Mouse (Mus musculus) heart, embryonic 12.5 days (tissue): ENCODE measurements around the gene Gm8369. TPM values are rescaled to one million over a fixed set of nuclear protein-coding genes. Genes with fewer than 3 reads are reported as not detected.
"Not testable (repeated sequence)": the region's sequence is repeated elsewhere in the genome, so short reads cannot be mapped to it uniquely, and the experiment has no call there.

Experiments
- ATAC-seq: fragments of 200-750 bp; cut with Nextera tagmentation; 2 replicates; pipeline ENCODE4 v1.8.0; 2017; ENCODE audit warnings: moderate TSS enrichment, moderate library complexity; ENCODE audit not compliant: insufficient number of reproducible peaks, low FRiP score
- H3K27ac ChIP-seq: fragments of 300-500 bp; sonication (generic); 2 replicates; pipeline ENCODE4 v1.5.1; 2016; ENCODE audit warnings: mild to moderate bottlenecking, moderate library complexity; ENCODE audit not compliant: poor library complexity, severe bottlenecking
- H3K27me3 ChIP-seq: fragments of 300-500 bp; sonication (generic); replicated peaks from 2 replicates; pipeline ENCODE4 v1.6.1; 2016; ENCODE audit warnings: mild to moderate bottlenecking, moderate library complexity
- H3K36me3 ChIP-seq: fragments of 300-500 bp; sonication (generic); 2 replicates; pipeline ENCODE4 v1.6.1; 2016; ENCODE audit warnings: mild to moderate bottlenecking, moderate library complexity
- H3K4me1 ChIP-seq: fragments of 300-500 bp; sonication (generic); replicated peaks from 2 replicates; pipeline ENCODE4 v1.6.1; 2016; ENCODE audit warnings: mild to moderate bottlenecking
- H3K4me2 ChIP-seq: fragments of 300-500 bp; sonication (generic); 2 replicates; pipeline ENCODE4 v1.6.1; 2016; ENCODE audit warnings: mild to moderate bottlenecking, moderate library complexity
- H3K4me3 ChIP-seq: fragments of 300-500 bp; sonication (generic); 2 replicates; pipeline ENCODE4 v1.5.1; 2016; ENCODE audit warnings: mild to moderate bottlenecking
- H3K9ac ChIP-seq: fragments of 300-500 bp; sonication (generic); 2 replicates; pipeline ENCODE4 v1.6.1; 2016; ENCODE audit warnings: mild to moderate bottlenecking, moderate library complexity
- H3K9me3 ChIP-seq: fragments of 300-500 bp; sonication (generic); replicated peaks from 2 replicates; pipeline ENCODE4 v1.6.1; 2016; ENCODE audit warnings: mild to moderate bottlenecking, moderate library complexity
- WGBS: fragments of 180-500 bp; shearing (Covaris S2); methylation state at CpG from one replicate; pipeline ENCODE4 v1.1.7; 2016; 5-methylcytosine and 5-hydroxymethylcytosine counted together
- polyA plus RNA-seq: library from polyadenylated mRNA; unstranded; fragments of >200 nt; fragmentation: Nextera tagmentation; extraction: Ambion mirVana; gene quantifications from 2 replicates; pipeline ENCODE4 v1.2.1, GENCODE M21; 2016

The Gm8369 gene
- polyA plus RNA-seq: not detected in 2 replicates

DNA sequence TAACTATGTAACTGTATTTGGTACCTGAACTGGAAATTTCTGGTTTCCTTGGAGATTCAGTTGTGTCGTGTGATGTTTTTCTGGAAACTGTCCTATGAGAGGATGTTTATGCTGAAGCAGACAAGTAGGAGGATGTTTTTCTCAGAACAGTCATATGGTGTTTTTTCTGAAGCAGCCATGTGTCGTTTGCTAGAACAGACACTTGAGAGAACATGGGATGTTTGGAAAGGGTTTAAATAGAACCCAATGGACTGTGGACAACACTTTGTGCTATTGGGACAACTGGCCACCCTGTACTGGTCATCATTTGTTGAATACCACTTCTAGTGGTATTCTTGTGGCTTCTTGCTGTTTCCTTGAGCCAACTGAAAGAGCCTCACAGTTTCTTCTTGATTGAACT lies at the start of gene Gm8369:
TSS of gene Gm8369 (plus strand) at position 193 of the 400 bp plus-strand sequence.
- Histone ChIP-seq H3K27me3 (no peaks in the 10 kb centered on the region), H3K4me1 (no peaks in the 10 kb centered on the region), H3K9me3 (no peaks in the 10 kb centered on the region), H3K4me3 (no peak within 1 kb of the TSS), H3K9ac (no peak within 1 kb of the TSS), H3K27ac (no peak within 1 kb of the TSS), H3K4me2 (no peak within 1 kb of the TSS), H3K36me3 (no peaks in the 10 kb centered on the region)
- ATAC-seq: no peak
- WGBS: 61% methylated on average over 2 of the region's 2 CpGs

DNA sequence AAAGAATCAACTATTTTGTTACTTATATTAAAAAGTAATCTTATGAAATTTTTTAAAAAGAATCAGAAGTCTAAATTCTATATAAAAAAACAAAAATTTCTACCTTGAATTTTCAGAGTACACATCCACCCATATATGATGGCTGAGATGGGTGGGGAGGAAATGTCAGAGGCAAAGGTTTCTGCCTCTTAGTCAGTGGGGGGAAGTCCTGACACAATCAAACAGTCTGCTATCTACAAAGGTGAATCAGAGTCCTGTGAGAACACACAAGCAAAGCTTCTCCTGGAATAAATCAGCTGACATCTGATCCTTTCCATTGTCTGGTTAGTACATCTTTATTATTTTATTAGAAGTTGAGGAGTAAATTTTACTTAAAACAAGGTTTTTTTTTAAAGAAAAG lies 42.4 kb upstream of the Gm8369 start, which contains the start of gene Ms4a4b:
TSS of gene Ms4a4b (plus strand) at position 216 of the 400 bp plus-strand sequence.
- Histone ChIP-seq H3K27me3 (no peaks in the 10 kb centered on the region), H3K9me3 (no peaks in the 10 kb centered on the region)
- ATAC-seq: no peak

DNA sequence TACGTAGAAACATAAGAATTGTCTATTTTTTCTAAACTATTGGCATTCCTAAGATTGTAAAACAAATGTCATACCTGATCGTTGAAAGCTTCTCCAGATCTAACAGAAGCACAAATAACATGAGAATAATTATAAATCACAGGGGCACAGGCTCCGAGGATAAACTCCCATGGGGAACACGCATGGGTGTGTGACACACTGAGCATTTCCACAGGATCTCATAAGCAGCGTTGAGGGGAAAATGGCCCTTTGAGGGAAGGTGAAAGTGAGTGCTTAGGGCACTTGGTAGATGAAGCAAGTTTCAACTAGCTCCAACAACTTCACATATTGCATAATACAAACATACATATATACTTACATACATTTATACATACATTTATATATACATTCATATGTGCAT lies 41.8 kb upstream of the Gm8369 start:
- Histone ChIP-seq H3K4me2 (no peak overlapping the region), H3K27me3 (no peaks in the 10 kb centered on the region), H3K9ac (no peak overlapping the region), H3K9me3 (no peaks in the 10 kb centered on the region), H3K27ac (no peak overlapping the region), H3K36me3 (no peaks in the 10 kb centered on the region), H3K4me1 (no peaks in the 10 kb centered on the region), H3K4me3 (no peak overlapping the region)
- WGBS: 78% methylated on average over 5 of the region's 5 CpGs
- ATAC-seq: no peak

More for the DNA sequence above, 42.4 kb upstream of the Gm8369 start, which contains the start of gene Ms4a4b:
- Histone ChIP-seq H3K4me2 (no peak within 1 kb of the TSS), H3K27ac (no peak within 1 kb of the TSS), H3K4me3 (no peak within 1 kb of the TSS), H3K4me1 (no peaks in the 10 kb centered on the region), H3K36me3 (no peaks in the 10 kb centered on the region), H3K9ac (no peak within 1 kb of the TSS)

DNA sequence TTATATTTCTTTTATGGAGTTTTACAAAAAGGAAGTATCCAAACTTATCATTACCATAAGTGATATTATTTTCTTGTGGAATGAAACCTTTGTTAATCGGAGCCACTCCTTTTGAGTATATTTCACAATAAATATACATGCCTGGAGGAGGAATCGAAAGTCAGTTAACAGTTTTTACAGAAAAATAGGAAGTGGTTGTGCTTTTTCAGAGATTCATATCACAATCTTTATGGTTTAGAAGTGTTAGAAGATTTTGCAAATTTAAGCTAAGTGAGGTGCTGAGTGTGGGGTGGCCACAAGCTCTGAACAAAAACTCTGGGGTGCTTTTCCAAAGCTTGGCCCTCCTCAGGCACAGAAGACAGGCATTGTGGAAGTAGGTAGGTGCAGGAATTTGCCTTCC lies 38.5 kb upstream of the Gm8369 start:
- no peak overlapping the region for H3K4me3 ChIP-seq
- H3K36me3 ChIP-seq: no peaks in the 10 kb centered on the region
- H3K9ac ChIP-seq: no peak overlapping the region
- WGBS: 76% methylated on average over 2 of the region's 2 CpGs
- ATAC-seq: no peak
- no peaks in the 10 kb centered on the region for H3K27me3 ChIP-seq
- no peak overlapping the region for H3K4me2 ChIP-seq
- no peaks in the 10 kb centered on the region for H3K4me1 ChIP-seq
- no peak overlapping the region for H3K27ac ChIP-seq
- no peaks in the 10 kb centered on the region for H3K9me3 ChIP-seq

DNA sequence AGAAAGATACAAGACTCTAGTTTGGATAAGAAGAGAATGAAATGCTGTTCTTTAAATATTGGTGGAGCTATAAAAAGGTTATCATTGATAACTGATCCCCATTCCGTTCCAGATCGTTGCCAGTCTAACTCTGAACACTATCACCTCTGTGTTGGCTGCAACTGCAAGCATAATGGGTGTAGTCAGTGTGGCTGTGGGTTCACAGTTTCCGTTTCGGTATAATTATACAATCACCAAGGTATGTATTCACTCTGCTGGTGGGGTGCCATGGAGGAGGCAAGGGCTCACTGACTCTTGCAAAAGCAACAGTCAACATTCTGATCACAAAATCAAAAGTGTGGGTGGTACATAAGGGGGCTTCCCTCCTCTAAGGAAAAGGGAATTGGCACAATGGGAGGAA lies 26.7 kb upstream of the Gm8369 start:
- H3K27ac ChIP-seq, H3K9ac ChIP-seq, H3K4me3 ChIP-seq, H3K4me1 ChIP-seq, H3K4me2 ChIP-seq, H3K9me3 ChIP-seq, ATAC-seq, H3K36me3 ChIP-seq, H3K27me3 ChIP-seq: not testable (repeated sequence)
- WGBS: 77% methylated on average over 4 of the region's 4 CpGs

DNA sequence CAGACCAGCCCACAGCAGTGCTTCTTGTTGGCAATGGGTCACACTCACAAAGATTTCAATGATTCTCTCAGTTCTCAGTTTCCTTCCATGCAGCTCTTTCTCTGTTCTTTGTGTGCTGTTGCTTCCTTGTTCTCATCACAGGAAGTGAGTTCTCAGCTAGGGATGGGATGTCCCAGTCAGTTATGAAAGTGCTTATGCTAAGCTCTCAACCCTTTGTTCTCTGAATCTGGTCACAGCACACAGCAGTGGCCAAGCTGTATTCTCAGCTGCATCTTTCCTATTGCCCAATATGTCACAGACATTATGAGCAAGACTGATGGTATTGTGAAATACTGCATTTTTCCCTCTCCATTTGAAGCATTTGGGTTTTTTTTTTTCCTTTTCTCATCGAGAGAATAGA lies 20.9 kb upstream of the Gm8369 start:
- H3K27ac ChIP-seq, H3K4me2 ChIP-seq, ATAC-seq, H3K27me3 ChIP-seq, H3K36me3 ChIP-seq, H3K9ac ChIP-seq, H3K9me3 ChIP-seq, H3K4me3 ChIP-seq, H3K4me1 ChIP-seq: not testable (repeated sequence)
- 33% methylated on average over 1 of the region's 1 CpGs for WGBS

- no peak for ATAC-seq
- H3K27ac ChIP-seq: no peak overlapping the region
- no peaks in the 10 kb centered on the region for H3K4me1 ChIP-seq
- no peaks in the 10 kb centered on the region for H3K9me3 ChIP-seq
- H3K27me3 ChIP-seq: no peaks in the 10 kb centered on the region
- no peak overlapping the region for H3K4me3 ChIP-seq
- 67% methylated on average over 5 of the region's 5 CpGs for WGBS
- no peak overlapping the region for H3K9ac ChIP-seq
- no peak overlapping the region for H3K4me2 ChIP-seq
- H3K36me3 ChIP-seq: no peaks in the 10 kb centered on the region
Observed at GRCm38 (mm10) chr19:11466471-11466870, 19.3 kb upstream of the Gm8369 start.

- H3K4me2 ChIP-seq, H3K4me3 ChIP-seq, H3K27me3 ChIP-seq, ATAC-seq, H3K9ac ChIP-seq, H3K27ac ChIP-seq, H3K9me3 ChIP-seq, H3K4me1 ChIP-seq, H3K36me3 ChIP-seq: not testable (repeated sequence)
- 45% methylated on average over 1 of the region's 1 CpGs for whole genome bisulfite sequencing
Observed at GRCm38 (mm10) chr19:11468361-11468760, 17.4 kb upstream of the Gm8369 start.

- ATAC-seq, H3K36me3 ChIP-seq, H3K4me1 ChIP-seq, H3K4me2 ChIP-seq, H3K4me3 ChIP-seq, H3K9me3 ChIP-seq, H3K27me3 ChIP-seq, H3K9ac ChIP-seq, H3K27ac ChIP-seq: not testable (repeated sequence)
- whole genome bisulfite sequencing: 73% methylated on average over 4 of the region's 4 CpGs
Observed at GRCm38 (mm10) chr19:11469215-11469614, 16.5 kb upstream of the Gm8369 start, which contains the start of gene Ms4a6c. Ms4a6c (plus strand) TSS chr19:11469366.

GRCm38 (mm10) chr19:11479714-11480113 lies 6.0 kb upstream of the Gm8369 start:
- H3K4me2 ChIP-seq: no peak overlapping the region
- H3K4me3 ChIP-seq: no peak overlapping the region
- H3K36me3 ChIP-seq: no peaks in the 10 kb centered on the region
- ATAC-seq: no peak
- 82% methylated on average over 2 of the region's 2 CpGs for WGBS
- no peak overlapping the region for H3K27ac ChIP-seq
- no peaks in the 10 kb centered on the region for H3K4me1 ChIP-seq
- H3K9me3 ChIP-seq: no peaks in the 10 kb centered on the region
- H3K27me3 ChIP-seq: no peaks in the 10 kb centered on the region
- no peak overlapping the region for H3K9ac ChIP-seq

DNA sequence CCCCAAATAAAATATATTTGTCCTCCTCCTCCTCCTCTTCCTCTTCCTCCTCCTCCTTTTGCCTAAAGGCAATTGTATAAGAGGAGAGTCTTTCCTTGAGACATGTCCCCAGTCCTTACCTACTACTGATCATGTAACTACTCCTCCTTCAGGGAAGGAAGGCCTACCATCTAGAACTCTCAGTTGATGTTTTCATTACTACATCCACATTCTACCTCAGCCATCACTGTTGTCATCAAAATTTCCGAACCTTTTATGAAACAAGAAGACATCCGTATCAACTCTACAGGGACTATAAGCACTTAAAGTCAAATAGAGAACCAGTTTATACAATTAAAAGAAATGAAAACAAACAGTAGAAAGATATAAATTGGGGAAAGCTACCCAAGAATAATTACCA lies 3.1 kb upstream of the Gm8369 start:
- H3K9me3 ChIP-seq: no peaks in the 10 kb centered on the region

DNA sequence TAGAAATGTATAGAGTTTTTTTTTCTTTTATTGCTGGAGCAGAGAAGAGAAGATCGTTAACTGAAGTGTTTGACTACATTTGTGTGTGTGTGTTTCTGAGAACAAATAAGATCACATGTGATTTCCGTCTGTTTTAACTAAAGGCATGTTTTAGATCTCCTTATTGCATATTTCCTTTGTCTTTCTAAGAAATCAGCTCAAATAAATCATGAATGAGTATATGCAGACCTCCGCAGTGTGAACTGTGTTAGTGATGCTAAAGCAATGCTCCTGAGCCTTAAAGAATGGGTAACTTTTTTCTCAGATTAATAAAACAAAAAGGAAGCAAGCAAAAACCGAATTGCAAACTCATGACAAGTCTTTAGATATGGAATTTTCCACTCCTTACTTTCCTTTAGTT lies 1.8 kb upstream of the Gm8369 start:
- no peak overlapping the region for H3K27ac ChIP-seq
- H3K36me3 ChIP-seq: no peaks in the 10 kb centered on the region
- ATAC-seq: no peak
- no peak overlapping the region for H3K4me3 ChIP-seq
- no peak overlapping the region for H3K9ac ChIP-seq
- no peaks in the 10 kb centered on the region for H3K4me1 ChIP-seq
- H3K27me3 ChIP-seq: no peaks in the 10 kb centered on the region
- H3K4me2 ChIP-seq: no peak overlapping the region
- 68% methylated on average over 4 of the region's 4 CpGs for WGBS
- no peaks in the 10 kb centered on the region for H3K9me3 ChIP-seq

More for the DNA sequence above, 3.1 kb upstream of the Gm8369 start:
- Histone ChIP-seq H3K36me3 (no peaks in the 10 kb centered on the region), H3K4me2 (no peak overlapping the region), H3K4me1 (no peaks in the 10 kb centered on the region), H3K27ac (no peak overlapping the region), H3K9ac (no peak overlapping the region), H3K27me3 (no peaks in the 10 kb centered on the region), H3K4me3 (no peak overlapping the region)
- WGBS: 80% methylated on average over 2 of the region's 2 CpGs
- ATAC-seq: no peak
